Mouse (Mus musculus): ENCODE measurements around the gene D130040H23Rik.
A peak's percentile ranks its signal among the peaks of the same experiment; 100 is the strongest.
"Not testable (repeated sequence)": the region's sequence is repeated elsewhere in the genome, so short reads cannot be mapped to it uniquely, and the experiment has no call there.

Gene D130040H23Rik

GRCm38 (mm10) chr8:69270386-69271202, at the start of gene D130040H23Rik:
TSS of gene D130040H23Rik (plus strand) at chr8:69271080.
- peak; percentile 69 for DNase-seq (ENCODE audit: low read depth)

- no peak for DNase-seq (ENCODE audit: low read depth)
Observed at GRCm38 (mm10) chr8:69242541-69242940, 28.3 kb upstream of the D130040H23Rik start.

DNA sequence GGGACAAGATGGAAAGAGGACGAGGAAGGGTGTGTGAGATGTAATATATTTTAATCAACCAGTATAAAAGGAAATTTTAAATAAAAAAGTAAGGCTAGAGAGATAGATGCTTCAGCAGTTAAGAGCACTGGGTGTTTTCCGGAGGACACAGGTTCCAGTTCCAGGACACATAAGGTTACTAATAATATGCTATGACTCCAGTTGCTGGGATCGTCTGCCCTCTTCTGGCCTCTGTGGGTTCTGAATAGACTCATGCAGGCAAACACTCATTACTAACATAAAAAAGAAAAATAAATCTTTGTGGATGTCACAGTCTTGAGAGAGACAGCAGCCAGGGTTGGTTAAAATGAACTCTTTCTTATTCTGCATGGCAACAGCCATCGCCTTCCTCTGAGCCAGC, 2.4 kb upstream of the D130040H23Rik start:
- DNase-seq (ENCODE audit: low read depth): peak; percentile 4

DNA sequence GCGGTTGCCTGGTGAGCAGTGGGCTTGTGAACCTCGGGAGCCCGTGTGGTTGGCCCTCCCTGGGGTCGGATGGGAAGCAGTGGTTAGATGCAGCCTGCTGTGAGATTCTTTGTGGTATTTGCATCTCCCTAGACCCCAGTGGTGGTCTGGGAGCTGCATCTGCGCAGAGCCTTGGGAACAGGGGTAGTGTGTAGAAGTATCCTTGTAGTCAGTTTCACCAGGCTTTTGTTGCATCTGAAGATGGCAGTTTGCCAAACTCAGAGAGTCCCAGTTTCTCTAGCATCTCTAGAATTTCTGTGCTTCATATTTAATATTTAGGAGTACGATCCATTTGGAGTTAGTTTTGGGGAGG, 299 bp downstream of the D130040H23Rik start:
- no peak for DNase-seq (ENCODE audit: low read depth)

GRCm38 (mm10) chr8:69272435-69272834, 1.6 kb downstream of the D130040H23Rik start:
- DNase-seq (ENCODE audit: low read depth): no peak

DNA sequence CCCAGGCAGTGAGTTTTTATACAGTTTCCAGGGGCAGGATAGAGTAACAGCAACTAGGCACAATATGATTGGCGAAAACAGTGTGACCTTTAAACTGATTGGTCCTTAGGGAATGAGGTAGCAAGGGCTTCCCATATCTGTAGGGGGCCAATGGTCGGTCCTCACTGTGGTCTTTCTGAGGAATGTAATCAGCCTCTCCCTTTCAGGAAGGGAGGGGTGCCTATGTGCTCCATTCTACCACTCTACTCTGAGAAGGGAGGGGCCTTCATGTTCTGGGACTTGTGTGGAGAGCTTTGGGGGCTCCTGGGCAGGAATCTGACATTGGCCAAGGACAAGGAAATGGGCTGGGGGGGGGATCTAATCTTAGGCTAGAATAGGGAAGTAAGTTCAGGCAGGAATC, 53.9 kb downstream of the D130040H23Rik start:
- no peak for DNase-seq (ENCODE audit: low read depth)

DNA sequence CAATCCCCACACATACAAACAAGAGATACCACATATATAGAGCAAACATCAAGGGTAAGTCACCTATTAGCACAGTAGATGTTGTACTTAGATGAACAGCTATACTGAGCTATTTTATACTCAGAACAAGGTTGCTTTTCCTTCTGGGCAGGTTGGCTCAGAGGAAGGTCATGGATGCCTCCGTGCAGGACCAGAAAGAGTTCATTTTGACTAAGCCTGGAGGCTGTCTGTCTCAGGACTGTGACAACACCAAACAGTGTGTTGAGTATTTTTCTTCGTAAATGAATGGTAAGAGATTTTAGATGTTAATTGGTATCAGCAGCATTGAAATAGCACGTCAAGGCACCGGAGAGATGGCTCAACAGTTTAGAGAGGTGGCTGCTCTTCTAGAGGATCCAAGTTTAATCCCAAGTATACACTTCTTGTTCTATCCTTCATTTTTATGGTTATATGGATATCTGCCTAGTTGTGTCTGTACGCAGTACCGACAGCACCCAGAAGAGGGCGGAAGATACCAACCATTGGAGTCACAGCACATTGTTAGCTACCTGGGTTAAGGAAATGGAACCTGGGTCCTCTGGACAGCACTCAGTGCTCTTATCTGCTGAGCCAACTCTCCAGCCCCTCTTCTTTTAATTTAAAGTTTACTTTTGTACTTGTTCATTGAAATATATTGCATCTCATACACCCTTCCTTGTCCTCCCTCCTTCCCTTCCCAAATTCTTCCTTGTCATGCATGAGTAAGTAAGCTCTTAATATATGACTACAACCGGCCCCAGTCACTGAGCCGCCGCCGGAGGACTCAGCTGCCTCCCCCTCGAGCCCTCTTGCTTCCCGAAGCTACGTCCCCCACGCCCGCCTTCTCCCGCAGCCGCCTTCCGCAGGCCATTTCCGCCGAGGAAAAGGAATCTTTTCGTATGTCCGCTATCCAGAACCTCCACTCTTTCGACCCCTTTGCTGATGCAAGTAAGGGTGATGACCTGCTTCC, 57.7 kb downstream of the D130040H23Rik start:
- DNase-seq (ENCODE audit: low read depth): peak; percentile 30

GRCm38 (mm10) chr8:69329289-69329688, 58.4 kb downstream of the D130040H23Rik start:
- not testable (repeated sequence) for DNase-seq (ENCODE audit: low read depth)
